Comparison of ENCODE assay signal across 9 mouse cellular contexts in genomic region chr3:137560851-137561449, GRCm38 (mm10).
DNase-seq lines count a peak whose midpoint lies in the region; ATAC-seq and TF ChIP-seq lines count a peak whose summit lies in the region.
"Had no signal": no experiment of that assay in that cellular context is flagged by ENCODE, and none has a peak within 500 bp of the region (broad histone marks: within the 10 kb centered on the region; RNA-seq: fewer than 3 reads in every experiment).

No protein-coding gene starts in this region.

- H3K9ac ChIP-seq in kidney, embryonic 14.5 days (ENCODE audit: low read depth, low read length): no peak overlapping the region
- no peak overlapping the region for H3K9ac ChIP-seq in midbrain, embryonic 14.5 days (replicated peaks; ENCODE audit: low read length)

- H3K27me3 ChIP-seq in kidney, embryonic 14.5 days (ENCODE audit: control insufficient read depth, insufficient read depth, low read length): no peaks in the 10 kb centered on the region
- no peaks in the 10 kb centered on the region for H3K27me3 ChIP-seq in midbrain, embryonic 14.5 days (ENCODE audit: control insufficient read depth, insufficient read depth, low read length)

- 44% methylated on average over 6 of the region's 6 CpGs for WGBS in kidney, embryonic 14.5 days
- 68% methylated on average over 6 of the region's 6 CpGs for WGBS in midbrain, embryonic 14.5 days

- H3K9me3 ChIP-seq in kidney, embryonic 14.5 days (ENCODE audit: control insufficient read depth, low read length): no peaks in the 10 kb centered on the region
- H3K9me3 ChIP-seq in midbrain, embryonic 14.5 days (ENCODE audit: control insufficient read depth, low read length): no peaks in the 10 kb centered on the region

- peaks cover 5% of the 10 kb centered on the region; the same call in 1 of the 2 replicates for H3K4me1 ChIP-seq in kidney, embryonic 14.5 days (ENCODE audit: control insufficient read depth, insufficient read depth, low read length)
- no peaks in the 10 kb centered on the region for H3K4me1 ChIP-seq in midbrain, embryonic 14.5 days (ENCODE audit: control insufficient read depth, insufficient read depth, low read length)

- no peaks in the 10 kb centered on the region for H3K36me3 ChIP-seq in kidney, embryonic 14.5 days (ENCODE audit: control insufficient read depth, insufficient read depth, low read length)
- no peaks in the 10 kb centered on the region for H3K36me3 ChIP-seq in midbrain, embryonic 14.5 days (ENCODE audit: control insufficient read depth, insufficient read depth, low read length)

- no peak for DNase-seq in kidney, postnatal 25 days
- DNase-seq in cerebellum, adult 9-11 months: peak; percentile 87
- peak; percentile 79 to 86 for DNase-seq in layer of hippocampus, adult 2 months (ENCODE audit: low spot score in 2 of 2)
- peak; percentile 71 for DNase-seq in right cerebral cortex, adult 18-20 months
- no peak for DNase-seq in midbrain, embryonic 14.5 days
- no peak for DNase-seq in adrenal gland, adult 18-20 months (ENCODE audit: low spot score in 2 of 2)
- DNase-seq in adrenal gland, adult (ENCODE audit: inconsistent age in 2 of 2, low spot score in 1 of 2): no peak

- no peak for TF ChIP-seq CTCF in layer of hippocampus, adult 2 months (conservative IDR thresholded peaks at IDR 0.05)

- ATAC-seq in kidney, embryonic 14.5 days (ENCODE audit: low FRiP score, low TSS enrichment): 0 out of 2 replicates have a peak, but pooled peaks have one; percentile 24
- ATAC-seq in midbrain, embryonic 14.5 days (ENCODE audit: low FRiP score, low TSS enrichment): no peak
- ATAC-seq: inflammation-experienced regulatory T-cells, adult 6 months had no signal

- no peak overlapping the region for H3K4me2 ChIP-seq in kidney, embryonic 14.5 days (replicated peaks; ENCODE audit: low read depth, low read length)
- H3K4me2 ChIP-seq in midbrain, embryonic 14.5 days (ENCODE audit: low read length): no peak overlapping the region

- no peak overlapping the region for H3K27ac ChIP-seq in kidney, embryonic 14.5 days (ENCODE audit: low read depth, low read length)
- H3K27ac ChIP-seq in layer of hippocampus, adult 2 months: peak overlapping the region; percentile 91
- no peak overlapping the region for H3K27ac ChIP-seq in midbrain, embryonic 14.5 days (replicated peaks; ENCODE audit: low read depth, low read length)

- no peak overlapping the region for H3K4me3 ChIP-seq in kidney, embryonic 14.5 days (ENCODE audit: low read length)
- no peak overlapping the region for H3K4me3 ChIP-seq in layer of hippocampus, adult 2 months
- no peak overlapping the region for H3K4me3 ChIP-seq in midbrain, embryonic 14.5 days (replicated peaks; ENCODE audit: low read depth, low read length)

Comparison
In these comparisons a context has a peak if more than half of its experiments do, and no peak if none do; other contexts are left out.
1. DNase-seq: peak in cerebellum, adult 9-11 months (single experiment), layer of hippocampus, adult 2 months (2 of 2) and right cerebral cortex, adult 18-20 months (single experiment); none in kidney, postnatal 25 days (0 of 2), midbrain, embryonic 14.5 days (single experiment), adrenal gland, adult 18-20 months (0 of 2) and adrenal gland, adult (0 of 2).